Mouse (Mus musculus): ENCODE results near the gene Nup93. TPM values are rescaled to one million over a fixed set of nuclear protein-coding genes. Genes with fewer than 3 reads are reported as not detected.

The Nup93 gene
- polyA plus RNA-seq, 1 experiment from 2014 or later = 18.2 TPM

- WGBS (ENCODE audit: insufficient replicate concordance) = 89% methylated on average over 3 of the region's 3 CpGs
- no peak for DNase-seq
Measured at GRCm38 (mm10) chr8:94282453-94282985, 68.2 kb downstream of the Nup93 start.

DNA sequence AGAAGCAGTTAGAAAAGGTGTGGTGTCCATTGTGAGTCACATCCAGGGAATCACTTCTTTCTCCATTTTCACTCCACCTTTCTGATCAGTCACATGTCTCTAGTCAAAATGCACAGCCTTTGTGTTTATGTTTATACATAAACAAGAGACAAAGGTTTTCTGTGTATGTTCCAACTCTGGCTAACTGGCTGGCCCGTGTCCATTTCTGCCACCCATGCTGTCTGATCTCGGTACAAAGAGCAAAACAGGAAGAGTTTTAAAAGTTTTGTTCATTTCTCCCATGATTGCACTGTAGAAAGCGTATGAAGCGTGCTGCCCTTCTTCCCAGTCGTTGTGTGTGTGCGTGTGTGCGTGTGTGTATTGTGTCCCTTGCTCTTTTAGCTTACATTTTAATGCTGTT, 69.8 kb downstream of the Nup93 start:
- no peaks in the 10 kb centered on the region for H3K36me3 ChIP-seq (replicated peaks; ENCODE audit: insufficient read depth, low read length)
- no peaks in the 10 kb centered on the region for H3K4me1 ChIP-seq (ENCODE audit: insufficient read depth)
- no peak overlapping the region for H3K4me2 ChIP-seq (ENCODE audit: low read depth, low read length)
- DNase-seq = no peak
- no peak overlapping the region for H3K9ac ChIP-seq (replicated peaks)
- ATAC-seq = no peak
- no peaks in the 10 kb centered on the region for H3K9me3 ChIP-seq (ENCODE audit: low read length)
- no peak overlapping the region for H3K27ac ChIP-seq (ENCODE audit: low read depth)
- H3K4me3 ChIP-seq (ENCODE audit: low read depth, low read length) = no peak overlapping the region
- no peaks in the 10 kb centered on the region for H3K27me3 ChIP-seq (ENCODE audit: insufficient read depth, low read length)
- TF ChIP-seq EP300 (IDR thresholded peaks at IDR 0.05; ENCODE audit: low read depth) (no peak), CTCF (IDR thresholded peaks at IDR 0.05; ENCODE audit: low read depth) (no peak)
- 85% methylated on average over 7 of the region's 7 CpGs for WGBS (ENCODE audit: insufficient replicate concordance)

More at GRCm38 (mm10) chr8:94282453-94282985, 68.2 kb downstream of the Nup93 start:
- no peak overlapping the region for H3K9ac ChIP-seq (replicated peaks)
- no peak for ATAC-seq
- H3K36me3 ChIP-seq (replicated peaks; ENCODE audit: insufficient read depth, low read length) = no peaks in the 10 kb centered on the region
- no peak overlapping the region for H3K4me2 ChIP-seq (ENCODE audit: low read depth, low read length)
- no peak overlapping the region for H3K27ac ChIP-seq (ENCODE audit: low read depth)
- TF ChIP-seq CTCF (IDR thresholded peaks at IDR 0.05; ENCODE audit: low read depth) (no peak), EP300 (IDR thresholded peaks at IDR 0.05; ENCODE audit: low read depth) (no peak)
- H3K9me3 ChIP-seq (ENCODE audit: low read length) = no peaks in the 10 kb centered on the region
- H3K4me1 ChIP-seq (ENCODE audit: insufficient read depth) = no peaks in the 10 kb centered on the region
- H3K27me3 ChIP-seq (ENCODE audit: insufficient read depth, low read length) = no peaks in the 10 kb centered on the region
- H3K4me3 ChIP-seq (ENCODE audit: low read depth, low read length) = no peak overlapping the region

GRCm38 (mm10) chr8:94290606-94291005, 76.2 kb downstream of the Nup93 start:
- H3K27me3 ChIP-seq (ENCODE audit: insufficient read depth, low read length) = no peaks in the 10 kb centered on the region
- DNase-seq (no peak), ATAC-seq (no peak)
- H3K36me3 ChIP-seq (replicated peaks; ENCODE audit: insufficient read depth, low read length) = peaks cover 10% of the 10 kb centered on the region; the same call in 1 of the 2 replicates
- no peaks in the 10 kb centered on the region for H3K4me1 ChIP-seq (ENCODE audit: insufficient read depth)
- no peak overlapping the region for H3K27ac ChIP-seq (ENCODE audit: low read depth)
- no peak overlapping the region for H3K4me2 ChIP-seq (ENCODE audit: low read depth, low read length)
- TF ChIP-seq EP300 (IDR thresholded peaks at IDR 0.05; ENCODE audit: low read depth) = no peak
- no peak for TF ChIP-seq CTCF (IDR thresholded peaks at IDR 0.05; ENCODE audit: low read depth)
- no peaks in the 10 kb centered on the region for H3K9me3 ChIP-seq (ENCODE audit: low read length)
- H3K9ac ChIP-seq (replicated peaks) = no peak overlapping the region
- WGBS (ENCODE audit: insufficient replicate concordance) = 69% methylated on average over 5 of the region's 5 CpGs
- H3K4me3 ChIP-seq (ENCODE audit: low read depth, low read length) = no peak overlapping the region

- H3K4me3 ChIP-seq (ENCODE audit: low read depth, low read length) = no peak overlapping the region
- no peak for TF ChIP-seq CTCF (IDR thresholded peaks at IDR 0.05; ENCODE audit: low read depth)
- no peak for TF ChIP-seq EP300 (IDR thresholded peaks at IDR 0.05; ENCODE audit: low read depth)
- H3K9ac ChIP-seq (replicated peaks) = no peak overlapping the region
- no peak overlapping the region for H3K27ac ChIP-seq (ENCODE audit: low read depth)
- H3K4me2 ChIP-seq (ENCODE audit: low read depth, low read length) = no peak overlapping the region
- H3K27me3 ChIP-seq (ENCODE audit: insufficient read depth, low read length) = no peaks in the 10 kb centered on the region
- peaks cover 10% of the 10 kb centered on the region; the same call in 1 of the 2 replicates for H3K36me3 ChIP-seq (replicated peaks; ENCODE audit: insufficient read depth, low read length)
- ATAC-seq = no peak
- no peaks in the 10 kb centered on the region for H3K4me1 ChIP-seq (ENCODE audit: insufficient read depth)
- DNase-seq = no peak
- H3K9me3 ChIP-seq (ENCODE audit: low read length) = no peaks in the 10 kb centered on the region
- WGBS (ENCODE audit: insufficient replicate concordance) = 80% methylated on average over 6 of the region's 6 CpGs
Measured at GRCm38 (mm10) chr8:94292072-94292471, 77.7 kb downstream of the Nup93 start.

- peaks cover 10% of the 10 kb centered on the region; the same call in 1 of the 2 replicates for H3K36me3 ChIP-seq (replicated peaks; ENCODE audit: insufficient read depth, low read length)
Measured at GRCm38 (mm10) chr8:94292626-94293025, 78.3 kb downstream of the Nup93 start.

GRCm38 (mm10) chr8:94295687-94296086, 81.3 kb downstream of the Nup93 start:
- Histone ChIP-seq H3K27ac (ENCODE audit: low read depth) (no peak overlapping the region), H3K9ac (replicated peaks) (no peak overlapping the region), H3K4me3 (ENCODE audit: low read depth, low read length) (no peak overlapping the region), H3K9me3 (ENCODE audit: low read length) (no peaks in the 10 kb centered on the region), H3K4me1 (ENCODE audit: insufficient read depth) (no peaks in the 10 kb centered on the region), H3K36me3 (replicated peaks; ENCODE audit: insufficient read depth, low read length) (peaks cover 10% of the 10 kb centered on the region; the same call in 1 of the 2 replicates), H3K27me3 (ENCODE audit: insufficient read depth, low read length) (no peaks in the 10 kb centered on the region), H3K4me2 (ENCODE audit: low read depth, low read length) (no peak overlapping the region)
- WGBS (ENCODE audit: insufficient replicate concordance) = 53% methylated on average over 6 of the region's 6 CpGs
- no peak for TF ChIP-seq CTCF (IDR thresholded peaks at IDR 0.05; ENCODE audit: low read depth)
- TF ChIP-seq EP300 (IDR thresholded peaks at IDR 0.05; ENCODE audit: low read depth) = no peak
- ATAC-seq (no peak), DNase-seq (no peak)

More at GRCm38 (mm10) chr8:94292626-94293025, 78.3 kb downstream of the Nup93 start:
- TF ChIP-seq CTCF (IDR thresholded peaks at IDR 0.05; ENCODE audit: low read depth) (no peak), EP300 (IDR thresholded peaks at IDR 0.05; ENCODE audit: low read depth) (no peak)
- H3K27me3 ChIP-seq (ENCODE audit: insufficient read depth, low read length) = no peaks in the 10 kb centered on the region
- H3K4me3 ChIP-seq (ENCODE audit: low read depth, low read length) = no peak overlapping the region
- H3K4me2 ChIP-seq (ENCODE audit: low read depth, low read length) = no peak overlapping the region
- H3K4me1 ChIP-seq (ENCODE audit: insufficient read depth) = no peaks in the 10 kb centered on the region
- ATAC-seq (no peak), DNase-seq (no peak)
- H3K9me3 ChIP-seq (ENCODE audit: low read length) = no peaks in the 10 kb centered on the region
- H3K27ac ChIP-seq (ENCODE audit: low read depth) = no peak overlapping the region
- WGBS (ENCODE audit: insufficient replicate concordance) = 88% methylated on average over 8 of the region's 8 CpGs
- no peak overlapping the region for H3K9ac ChIP-seq (replicated peaks)
